ENCODE assay signal across 25 mouse cellular contexts in genomic region chr3:90395629-90396028, GRCm38 (mm10).
"Had no signal": no experiment of that assay in that cellular context is flagged by ENCODE, and none has a peak within 500 bp of the region (broad histone marks: within the 10 kb centered on the region; RNA-seq: fewer than 3 reads in every experiment).

No protein-coding gene starts in this region.

- DNase-seq: forebrain, postnatal 0 days; gastrocnemius, postnatal 14 days; gastrocnemius, postnatal 36 days; heart, adult 2 months; heart, postnatal 10 days; heart, postnatal 4 days; kidney, adult 11 months; kidney, adult 2 months; kidney, adult 9 months; kidney, postnatal 14 days; kidney, postnatal 36 days; layer of hippocampus, adult 9-11 months; layer of hippocampus, postnatal 36 days; left cerebral cortex, postnatal 4 days had no signal

- H3K27ac ChIP-seq: heart, adult 2 months; hindbrain, embryonic 10.5 days; hindbrain, embryonic 12.5 days; hindbrain, embryonic 14.5 days; kidney, embryonic 15.5 days; kidney, postnatal 0 days; limb, embryonic 13.5 days; limb, embryonic 15.5 days had no signal

- H3K4me1 ChIP-seq: heart, embryonic 12.5 days had no signal

- H3K4me3 ChIP-seq: heart, adult 2 months; heart, embryonic 12.5 days; hindbrain, embryonic 10.5 days; hindbrain, embryonic 12.5 days; kidney, embryonic 15.5 days; limb, embryonic 13.5 days; limb, embryonic 15.5 days had no signal

- H3K4me2 ChIP-seq: heart, embryonic 12.5 days; hindbrain, embryonic 12.5 days; hindbrain, embryonic 14.5 days; kidney, embryonic 15.5 days; limb, embryonic 13.5 days; limb, embryonic 15.5 days had no signal

- H3K27me3 ChIP-seq: heart, embryonic 12.5 days; hindbrain, embryonic 12.5 days; kidney, embryonic 15.5 days; limb, embryonic 13.5 days; limb, embryonic 15.5 days had no signal

- ATAC-seq: forebrain, postnatal 0 days; hindbrain, embryonic 16.5 days; inflammation-experienced regulatory T-cells, adult 6 months; intestine, embryonic 16.5 days had no signal

- H3K9ac ChIP-seq: forebrain, postnatal 0 days; heart, embryonic 12.5 days; hindbrain, embryonic 12.5 days; hindbrain, embryonic 14.5 days; kidney, embryonic 15.5 days; limb, embryonic 13.5 days; limb, embryonic 15.5 days had no signal

- H3K9me3 ChIP-seq: heart, embryonic 12.5 days; hindbrain, embryonic 10.5 days; hindbrain, embryonic 12.5 days; kidney, embryonic 15.5 days; limb, embryonic 13.5 days; limb, embryonic 15.5 days had no signal
